Mouse (Mus musculus) limb, embryonic 14.5 days (tissue): ENCODE measurements around the gene Clta. TPM values are rescaled to one million over a fixed set of nuclear protein-coding genes. Genes with fewer than 3 reads are reported as not detected.

Experiments
- ATAC-seq: fragments of 200-750 bp; cut with Nextera tagmentation; 2 replicates; pipeline ENCODE4 v1.8.0; 2017; ENCODE audit warnings: low read depth, moderate number of reproducible peaks, moderate TSS enrichment; ENCODE audit not compliant: low FRiP score
- DNase-seq: peaks from one replicate; pipeline ENCODE4 v3.0.0-alpha.2; 2015; ENCODE audit warnings: low spot score
- H3K27ac ChIP-seq: fragments of 300-500 bp; sonication (generic); replicated peaks from 2 replicates; pipeline ENCODE4 v1.5.1; 2014; ENCODE audit warnings: low read depth, mild to moderate bottlenecking, low read length, moderate library complexity, mixed read lengths
- H3K27me3 ChIP-seq: fragments of 300-500 bp; sonication (generic); 2 replicates; pipeline ENCODE4 v1.6.1; 2014; ENCODE audit warnings: low read length, mixed read lengths; ENCODE audit not compliant: control insufficient read depth, insufficient read depth
- H3K36me3 ChIP-seq: fragments of 300-500 bp; sonication (generic); 2 replicates; pipeline ENCODE4 v1.6.1; 2014; ENCODE audit warnings: mild to moderate bottlenecking, low read length, moderate library complexity, mixed read lengths; ENCODE audit not compliant: control insufficient read depth, insufficient read depth
- H3K4me1 ChIP-seq: fragments of 300-500 bp; sonication (generic); 2 replicates; pipeline ENCODE4 v1.6.1; 2014; ENCODE audit warnings: antibody characterized with exemption, low read length, mixed read lengths; ENCODE audit not compliant: control insufficient read depth, insufficient read depth
- H3K4me2 ChIP-seq: fragments of 300-500 bp; sonication (generic); replicated peaks from 2 replicates; pipeline ENCODE4 v1.6.1; 2014; ENCODE audit warnings: low read depth, mild to moderate bottlenecking, low read length, moderate library complexity; ENCODE audit not compliant: severe bottlenecking
- H3K4me3 ChIP-seq: fragments of 300-500 bp; sonication (generic); replicated peaks from 2 replicates; pipeline ENCODE4 v1.5.1; 2014; ENCODE audit warnings: low read length
- H3K9ac ChIP-seq: fragments of 300-500 bp; sonication (generic); 2 replicates; pipeline ENCODE4 v1.6.1; 2014; ENCODE audit warnings: mild to moderate bottlenecking, low read depth, low read length, moderate library complexity; ENCODE audit not compliant: severe bottlenecking
- H3K9me3 ChIP-seq: fragments of 300-500 bp; sonication (generic); 2 replicates; pipeline ENCODE4 v1.6.1; 2016; ENCODE audit warnings: low read length; ENCODE audit not compliant: control insufficient read depth
- POLR2A ChIP-seq: fragments of 200-500 bp; IDR thresholded peaks from 2 replicates; pipeline ENCODE4 v1.8.0; 2012; ENCODE audit warnings: inconsistent platforms, mild to moderate bottlenecking, moderate library complexity, borderline replicate concordance; ENCODE audit not compliant: insufficient read depth, insufficient read length; ENCODE audit errors: extremely low read depth
- WGBS: fragments of 180-500 bp; shearing (Covaris S2); extraction: QIAGEN DNeasy Blood & Tissue Kit; methylation state at CpG from one replicate; pipeline ENCODE4 v1.1.7; 2014; 5-methylcytosine and 5-hydroxymethylcytosine counted together
- polyA plus RNA-seq, 2 experiments: library from polyadenylated mRNA; depleted of rRNA in 1 of 2; stranded (reverse) in 1 of 2; unstranded in 1 of 2; fragments of >200 nt; fragmentation: Nextera tagmentation in 1 of 2; extraction: Ambion mirVana in 1 of 2; gene quantifications; 2 replicates each; pipeline versions ENCODE4 v1.2.1 to v1.2.3; 2012 to 2014

Gene Clta
- polyA plus RNA-seq, 2 experiments, result 252 to 361 TPM

DNA sequence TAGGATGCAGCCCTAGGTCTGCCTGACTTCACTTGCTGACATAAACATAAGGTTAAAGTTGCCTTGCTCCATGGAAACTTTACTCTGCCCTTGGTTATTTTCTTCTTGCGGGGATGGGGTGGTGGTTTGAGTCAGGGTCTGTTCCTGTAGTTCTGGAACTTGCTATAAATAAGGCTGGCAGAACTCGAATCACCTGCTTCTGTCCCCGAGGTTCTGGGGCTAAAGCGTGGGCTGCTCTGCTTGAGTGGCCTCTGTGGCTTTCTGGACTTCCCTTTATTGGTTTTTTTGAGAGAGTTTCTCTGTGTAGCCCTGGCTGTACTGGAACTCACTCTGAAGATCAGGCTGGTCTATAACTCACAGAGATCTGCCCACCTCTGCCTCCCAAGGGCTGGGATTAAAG lies 11.8 kb downstream of the Clta start:
- DNase-seq (no peak), ATAC-seq (no peak)
- peaks cover 15% of the 10 kb centered on the region for H3K4me1 ChIP-seq
- H3K9me3 ChIP-seq, result no peaks in the 10 kb centered on the region
- H3K27me3 ChIP-seq, result no peaks in the 10 kb centered on the region
- H3K4me2 ChIP-seq, result no peak overlapping the region
- H3K36me3 ChIP-seq, result peaks cover 30% of the 10 kb centered on the region
- no peak overlapping the region; the same call in 1 of the 2 replicates for H3K9ac ChIP-seq
- no peak for TF ChIP-seq POLR2A
- no peak overlapping the region for H3K27ac ChIP-seq
- H3K4me3 ChIP-seq, result no peak overlapping the region
- 90% methylated on average over 4 of the region's 4 CpGs for WGBS

- no peaks in the 10 kb centered on the region for H3K9me3 ChIP-seq
- no peak overlapping the region for H3K9ac ChIP-seq
- WGBS, result 90% methylated on average over 12 of the region's 12 CpGs
- H3K4me3 ChIP-seq, result no peak overlapping the region
- H3K27me3 ChIP-seq, result no peaks in the 10 kb centered on the region
- no peak overlapping the region for H3K4me2 ChIP-seq
- DNase-seq (no peak), ATAC-seq (no peak)
- H3K27ac ChIP-seq, result no peak overlapping the region
- peaks cover 37% of the 10 kb centered on the region for H3K36me3 ChIP-seq
- peaks cover 15% of the 10 kb centered on the region for H3K4me1 ChIP-seq
- TF ChIP-seq POLR2A, result no peak
Measured at GRCm38 (mm10) chr4:44016791-44017190, 12.5 kb downstream of the Clta start.

DNA sequence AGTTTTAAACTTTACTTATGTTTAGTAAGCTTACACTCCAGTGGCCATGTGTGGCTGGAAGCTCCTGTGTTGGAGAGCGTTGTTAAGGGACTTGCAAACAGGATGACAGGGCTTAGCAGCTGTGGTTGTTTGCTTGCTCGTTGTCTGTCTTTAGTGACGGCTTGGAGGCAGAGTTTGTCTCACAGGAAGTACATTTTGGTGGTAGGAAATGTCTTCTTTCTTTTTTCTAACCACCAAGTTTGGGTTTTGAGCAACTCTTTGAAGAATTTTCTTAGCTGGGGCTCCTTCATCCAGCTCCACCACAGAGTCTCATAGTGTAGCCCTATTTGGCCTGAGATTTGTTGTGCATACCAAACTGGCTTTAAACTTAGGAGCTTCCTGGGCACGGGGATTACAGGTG lies 18.1 kb downstream of the Clta start:
- Histone ChIP-seq H3K4me2 (no peak overlapping the region), H3K36me3 (peaks cover 93% of the 10 kb centered on the region), H3K9ac (no peak overlapping the region), H3K4me1 (no peaks in the 10 kb centered on the region), H3K27ac (no peak overlapping the region), H3K27me3 (no peaks in the 10 kb centered on the region), H3K9me3 (no peaks in the 10 kb centered on the region), H3K4me3 (no peak overlapping the region)
- ATAC-seq, result no peak
- TF ChIP-seq POLR2A, result no peak
- no peak for DNase-seq
- WGBS, result 83% methylated on average over 4 of the region's 4 CpGs

DNA sequence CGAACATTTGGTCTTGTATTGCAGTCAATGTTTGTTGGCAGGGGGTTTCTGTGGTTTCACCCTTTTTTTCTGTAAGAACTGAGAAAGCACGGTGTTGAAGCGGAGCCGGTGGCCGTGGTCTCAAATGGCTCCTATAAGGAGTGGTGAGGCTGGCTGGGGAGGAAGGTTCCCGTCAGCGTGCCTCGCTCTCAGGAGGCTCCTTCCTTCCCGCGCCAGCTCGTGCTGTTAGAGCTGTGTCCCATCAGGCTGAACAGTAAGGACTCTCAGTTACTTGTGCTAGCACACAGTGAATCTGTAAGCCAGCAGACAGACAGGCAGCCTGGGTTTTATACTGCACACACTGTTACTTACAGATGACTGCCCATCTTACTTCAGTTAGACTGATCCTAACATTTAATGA lies 18.5 kb downstream of the Clta start:
- Histone ChIP-seq H3K27me3 (no peaks in the 10 kb centered on the region), H3K36me3 (peaks cover 97% of the 10 kb centered on the region), H3K9ac (no peak overlapping the region), H3K4me3 (no peak overlapping the region), H3K9me3 (no peaks in the 10 kb centered on the region), H3K27ac (no peak overlapping the region), H3K4me2 (no peak overlapping the region), H3K4me1 (no peaks in the 10 kb centered on the region)
- no peak for TF ChIP-seq POLR2A
- ATAC-seq, result no peak
- 87% methylated on average over 11 of the region's 11 CpGs for whole genome bisulfite sequencing
- DNase-seq, result no peak

DNA sequence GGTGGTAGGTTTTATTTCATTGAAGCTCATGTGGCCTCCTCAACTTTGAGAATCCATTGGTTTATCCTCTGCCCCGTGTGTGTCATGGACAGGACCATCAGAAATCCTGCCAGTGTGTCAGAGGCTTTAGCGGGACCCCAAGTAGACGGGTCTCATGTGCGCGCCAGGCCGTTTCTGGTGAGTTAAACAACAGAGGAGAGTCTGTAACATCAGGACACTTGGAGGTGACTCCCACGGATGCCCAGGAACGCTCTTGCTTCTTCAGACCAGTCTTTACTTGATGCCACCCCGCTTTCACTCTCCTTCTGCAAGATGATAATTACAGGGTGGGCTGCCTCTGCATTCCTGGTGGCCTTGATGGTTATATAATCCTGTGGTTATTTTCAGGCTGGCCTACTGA lies 19.4 kb downstream of the Clta start:
- Histone ChIP-seq H3K4me3 (no peak overlapping the region), H3K27ac (no peak overlapping the region), H3K9me3 (no peaks in the 10 kb centered on the region), H3K9ac (no peak overlapping the region), H3K27me3 (no peaks in the 10 kb centered on the region), H3K4me1 (no peaks in the 10 kb centered on the region), H3K4me2 (no peak overlapping the region), H3K36me3 (peaks cover 100% of the 10 kb centered on the region)
- WGBS, result 95% methylated on average over 9 of the region's 9 CpGs
- ATAC-seq, result no peak
- DNase-seq, result no peak
- TF ChIP-seq POLR2A, result no peak

GRCm38 (mm10) chr4:44024241-44024640 lies 20.0 kb downstream of the Clta start:
- H3K4me3 ChIP-seq, result no peak overlapping the region
- no peaks in the 10 kb centered on the region for H3K27me3 ChIP-seq
- DNase-seq (no peak), ATAC-seq (no peak)
- H3K9ac ChIP-seq, result no peak overlapping the region
- TF ChIP-seq POLR2A, result no peak
- H3K27ac ChIP-seq, result no peak overlapping the region
- 93% methylated on average over 6 of the region's 6 CpGs for WGBS
- H3K36me3 ChIP-seq, result peaks cover 100% of the 10 kb centered on the region
- H3K4me2 ChIP-seq, result no peak overlapping the region
- no peaks in the 10 kb centered on the region for H3K4me1 ChIP-seq
- no peaks in the 10 kb centered on the region for H3K9me3 ChIP-seq
